Mouse (Mus musculus) neutrophil, adult 5-6 weeks (primary cell): ENCODE data around the gene Zfp207. TPM values are rescaled to one million over a fixed set of nuclear protein-coding genes. Genes with fewer than 3 reads are reported as not detected.
A peak's percentile ranks its signal among the peaks of the same experiment; 100 is the strongest.
"Not testable (repeated sequence)": the region's sequence is repeated elsewhere in the genome, so short reads cannot be mapped to it uniquely, and the experiment has no call there.

ENCODE experiments used
- ATAC-seq: fragments of 151-379, 151-347 bp; 2 replicates; pipeline ENCODE4 v1.8.0; 2017; ENCODE audit warnings: mild to moderate bottlenecking, moderate TSS enrichment; ENCODE audit not compliant: insufficient number of reproducible peaks, poor library complexity, low FRiP score, severe bottlenecking; ENCODE audit errors: extremely low read depth
- total RNA-seq: library from RNA; stranded (forward); fragments of 200-1000 nt; gene quantifications from 2 replicates; pipeline ENCODE4 v1.2.3, GENCODE M21; 2017

The Zfp207 gene
- 257 and 303 TPM in 2 replicates for total RNA-seq

DNA sequence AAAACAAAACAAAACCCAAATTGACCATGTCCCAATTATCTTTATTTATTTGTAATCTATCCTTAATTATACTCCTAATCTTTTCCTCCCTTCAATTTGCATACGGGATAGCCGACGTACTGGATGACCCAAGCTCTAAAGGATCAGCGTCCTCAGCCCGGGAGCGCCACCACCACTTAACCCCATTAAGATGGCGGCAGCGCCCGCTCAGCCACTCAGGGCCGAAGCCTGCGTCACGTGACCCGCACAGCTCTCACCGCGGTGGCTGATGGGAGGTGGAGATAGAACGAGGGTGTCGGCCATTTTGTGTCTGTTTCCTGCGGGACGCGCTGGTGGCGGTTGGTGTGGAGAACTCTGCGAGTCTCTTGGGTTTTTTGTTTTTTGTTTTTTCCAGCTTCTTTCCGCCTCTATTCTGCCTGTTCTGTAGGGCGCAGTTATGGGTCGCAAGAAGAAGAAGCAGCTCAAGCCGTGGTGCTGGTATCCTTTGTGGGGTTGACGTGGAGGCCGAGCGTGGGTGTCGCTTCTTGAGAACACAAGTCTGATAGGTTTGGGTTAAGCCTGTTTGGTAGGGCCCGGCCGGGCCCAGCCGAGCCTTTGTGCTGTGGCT, at the start of gene Zfp207:
Gene Zfp207, plus strand, starts transcription at position 261 of the 607 bp plus-strand sequence.
- peak; percentile 97 for ATAC-seq

DNA sequence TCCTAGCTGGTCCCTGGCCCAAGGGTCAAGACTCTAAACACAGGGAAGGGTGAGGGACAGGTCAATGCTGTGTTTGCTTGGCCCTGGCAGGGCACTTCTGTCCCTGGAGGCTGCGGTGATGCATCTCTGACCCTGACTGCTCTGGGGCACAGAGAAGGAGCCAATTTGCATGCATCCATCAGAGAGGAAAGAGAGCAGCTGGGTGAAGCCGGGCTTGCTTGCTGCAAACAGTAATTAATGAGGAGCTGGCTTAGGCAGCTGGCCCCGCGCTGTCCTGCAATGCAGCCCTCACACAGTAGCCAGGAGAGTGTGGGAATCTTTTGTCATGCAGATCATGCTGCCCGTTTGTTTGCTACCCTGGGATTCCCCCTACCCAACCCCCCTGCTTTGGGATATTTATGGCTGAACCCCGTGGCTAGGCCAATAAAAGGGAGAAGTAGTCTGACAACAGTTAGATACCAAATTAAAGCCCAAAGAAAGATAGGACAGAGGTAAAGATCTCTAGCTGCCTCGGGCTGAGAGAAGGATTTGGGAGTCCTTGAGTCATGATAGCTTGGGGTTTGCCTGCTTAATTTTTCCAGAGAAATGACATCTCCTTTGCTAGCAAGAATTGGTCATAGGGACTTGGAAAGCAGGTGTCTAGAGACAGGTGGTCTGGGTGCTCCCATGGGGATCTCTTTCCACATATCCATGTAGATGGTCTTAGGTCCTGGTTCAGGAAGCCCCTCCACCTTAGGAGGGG, 47.3 kb upstream of the Zfp207 start:
- ATAC-seq, result no peak

DNA sequence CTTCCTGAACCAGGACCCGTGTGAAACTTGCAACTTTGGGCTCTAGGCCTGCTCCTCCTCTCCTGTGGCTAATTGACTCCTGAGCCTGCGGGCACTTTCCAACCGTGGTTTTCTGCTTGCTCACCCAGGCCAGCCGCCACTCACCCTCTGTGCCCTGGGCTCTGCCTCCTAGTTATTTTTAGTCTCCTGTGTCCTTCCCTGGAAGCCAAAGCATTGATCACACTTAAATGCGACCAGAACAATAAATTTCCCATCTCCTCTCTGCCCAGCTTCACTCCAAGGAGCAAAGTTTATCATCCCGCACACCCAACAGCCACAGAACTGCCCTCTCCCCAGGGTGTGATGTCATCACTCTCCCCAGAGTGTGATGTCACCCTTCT, 46.7 kb upstream of the Zfp207 start:
- ATAC-seq, result no peak

- no peak for ATAC-seq
Observed at GRCm38 (mm10) chr11:80342482-80342881, 40.6 kb upstream of the Zfp207 start.

DNA sequence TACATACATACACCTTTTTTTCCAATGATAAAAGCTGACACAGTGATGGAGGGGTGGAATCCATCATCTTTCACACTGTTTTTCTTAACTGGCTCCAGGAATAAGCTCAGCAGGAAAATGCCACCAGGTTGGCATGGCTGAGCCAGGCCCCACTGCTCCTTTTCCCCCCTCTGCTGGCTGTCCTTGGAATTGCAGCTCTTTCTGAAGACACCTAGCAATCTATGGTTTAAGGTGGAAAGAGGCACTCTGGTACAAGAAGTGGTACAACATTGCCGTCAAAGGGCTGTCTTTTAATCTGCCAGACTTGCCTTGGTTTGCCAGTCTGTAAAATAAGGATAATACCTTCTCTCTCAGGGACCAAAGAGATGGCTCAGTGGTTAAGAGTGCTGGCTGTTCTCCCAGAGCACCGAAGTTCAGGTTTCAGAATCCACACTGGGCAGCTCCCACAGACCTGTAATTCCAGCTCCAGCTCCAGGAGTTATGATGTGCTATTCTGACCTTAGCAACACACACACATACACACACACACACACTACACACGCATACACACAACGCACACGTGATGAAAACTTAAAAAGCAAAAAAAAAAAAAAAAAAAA, 31.1 kb upstream of the Zfp207 start:
- ATAC-seq, result peak; percentile 67; the same call in 1 of the 2 replicates

DNA sequence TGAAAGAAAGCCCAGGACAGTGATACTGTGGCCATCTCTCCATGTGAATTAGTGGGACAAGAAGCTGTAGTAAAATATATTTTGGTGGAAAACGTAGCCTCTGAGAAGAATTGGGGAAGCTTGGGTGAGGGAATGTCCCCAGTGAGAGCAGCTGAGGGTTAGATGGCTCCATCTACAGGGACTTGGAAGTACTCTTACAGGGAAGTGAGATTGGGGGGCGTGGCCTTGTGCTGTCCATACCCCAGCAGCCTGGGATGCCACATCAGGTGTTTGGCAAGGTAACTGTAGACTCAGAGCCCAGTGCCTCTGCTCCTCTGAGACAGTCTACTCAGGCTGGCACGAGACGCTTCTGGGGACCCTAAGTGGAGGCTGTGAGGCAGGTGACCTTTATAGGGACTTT, 28.2 kb upstream of the Zfp207 start:
- no peak for ATAC-seq

DNA sequence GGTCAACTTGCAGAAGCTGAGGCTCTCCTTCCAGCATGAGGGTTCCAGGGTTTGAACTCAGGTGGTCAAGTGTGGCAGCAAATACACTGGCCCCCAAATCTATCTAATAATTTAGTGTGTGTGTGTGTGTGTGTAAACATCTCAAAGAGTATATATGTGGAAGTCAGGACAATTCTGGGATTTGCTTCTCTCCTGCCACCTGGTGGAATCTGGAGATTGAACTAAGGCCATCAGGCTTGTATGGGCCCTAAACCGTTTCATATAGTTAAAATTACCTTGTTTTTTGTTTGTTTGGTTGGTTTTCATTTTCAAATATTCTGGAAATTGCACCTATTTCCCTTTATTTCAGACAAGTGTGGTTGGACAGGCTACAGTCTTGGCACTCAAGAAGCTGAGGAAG, 14.1 kb upstream of the Zfp207 start:
- no peak for ATAC-seq

DNA sequence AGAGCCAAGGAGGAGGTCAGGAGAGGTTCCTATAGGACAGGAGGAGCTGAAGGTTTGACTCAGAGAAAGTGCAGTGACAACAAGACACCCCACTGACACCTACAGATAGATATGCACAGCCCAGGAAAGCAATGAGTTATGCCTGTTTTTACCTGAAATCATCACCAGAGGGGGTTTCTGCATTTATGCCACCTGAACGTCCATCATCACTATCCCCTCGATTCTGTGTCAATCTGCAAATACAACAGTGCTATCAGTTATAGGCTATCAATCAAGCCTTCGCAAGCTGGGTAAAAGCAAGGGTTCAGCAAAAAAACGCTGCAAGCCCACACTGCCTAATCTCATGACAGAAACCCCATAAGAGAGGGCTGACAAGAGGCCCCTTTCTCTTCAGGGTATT, 6.4 kb upstream of the Zfp207 start:
- ATAC-seq, result no peak

DNA sequence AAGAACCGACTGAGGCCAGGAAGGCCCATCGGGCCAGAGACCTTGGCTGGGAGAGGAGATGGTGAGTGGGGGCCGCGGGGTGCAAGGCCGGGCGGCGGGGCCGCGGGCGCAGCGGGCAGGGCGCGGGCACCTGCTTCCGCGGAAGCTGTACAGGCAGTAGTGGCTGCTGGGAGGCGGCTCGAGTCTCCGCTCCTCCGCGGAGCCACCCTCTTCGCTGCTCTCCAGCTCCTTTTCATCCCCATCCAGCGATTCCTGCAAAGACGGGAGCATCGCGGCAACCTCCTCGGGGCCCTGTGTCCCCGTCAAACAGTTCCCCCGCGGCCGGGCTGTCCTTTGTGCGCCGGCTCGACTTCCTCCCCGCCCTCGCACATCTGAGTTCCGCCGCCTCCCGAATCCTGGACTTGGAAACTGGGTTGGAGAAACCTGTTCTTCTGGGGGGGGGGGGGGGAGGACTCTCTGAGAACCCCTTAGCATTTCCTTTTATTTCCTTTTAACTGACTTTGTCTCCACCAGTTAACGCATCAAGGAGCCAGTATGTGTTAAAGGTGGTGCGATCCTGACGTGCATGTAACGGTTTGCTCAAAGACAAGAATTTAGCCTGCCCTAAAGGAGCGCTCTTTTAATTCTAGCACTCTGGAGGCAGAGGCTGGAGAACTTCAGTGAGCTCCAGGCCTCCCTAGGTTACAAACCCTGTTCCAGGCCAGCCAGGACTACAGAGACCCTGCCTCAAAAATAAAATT, 5.2 kb upstream of the Zfp207 start, which contains the start of gene 5730455P16Rik:
Gene 5730455P16Rik, minus strand, starts transcription at position 323 of the 740 bp plus-strand sequence.
- ATAC-seq, result peak; percentile 80

- not testable (repeated sequence) for ATAC-seq
Observed at GRCm38 (mm10) chr11:80378452-80379068, 4.5 kb upstream of the Zfp207 start.

- not testable (repeated sequence) for ATAC-seq
Observed at GRCm38 (mm10) chr11:80379184-80379583, 3.9 kb upstream of the Zfp207 start.

DNA sequence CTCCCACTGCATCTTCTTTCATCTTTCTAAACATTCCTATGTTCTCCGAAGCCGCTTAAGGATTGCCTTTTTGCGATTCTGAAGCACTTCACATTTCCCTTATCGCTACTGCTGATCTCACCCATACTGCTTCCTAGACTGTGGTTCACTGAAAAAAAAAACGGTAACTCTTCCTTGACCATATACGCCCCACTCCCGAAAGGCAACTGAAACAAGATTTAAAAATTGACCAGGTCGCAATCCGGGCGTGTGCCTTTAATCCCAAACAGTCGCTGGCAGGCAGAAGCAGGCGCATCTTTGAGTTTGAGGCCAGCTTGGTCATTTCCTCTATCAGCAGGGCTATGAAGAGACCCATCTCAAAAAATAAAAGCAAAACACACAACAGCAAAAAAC, 457 bp upstream of the Zfp207 start:
- ATAC-seq, result no peak

DNA sequence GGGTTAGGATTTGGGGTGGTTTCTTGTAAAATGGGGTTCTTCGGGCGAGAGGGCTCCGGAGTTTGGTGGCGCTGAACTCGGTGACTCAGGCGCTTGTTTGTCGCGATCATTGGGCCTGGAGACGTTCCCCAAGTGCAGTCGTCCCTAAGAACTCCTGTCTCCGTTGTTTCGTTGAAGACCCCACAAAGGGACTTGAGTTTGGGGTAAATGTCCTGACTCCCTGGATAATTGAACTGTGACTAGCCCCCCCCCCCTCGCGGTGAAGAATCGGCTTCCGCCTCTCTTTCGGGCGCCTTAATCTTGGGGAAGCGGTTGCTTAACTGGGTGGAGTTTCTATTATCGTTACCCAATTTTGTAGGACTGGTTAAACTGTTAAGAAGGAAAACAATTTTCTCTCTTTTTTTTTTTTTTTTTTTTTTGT, 557 bp downstream of the Zfp207 start:
- ATAC-seq, result no peak

- ATAC-seq, result no peak
Observed at GRCm38 (mm10) chr11:80384461-80384860, 1.4 kb downstream of the Zfp207 start.

- ATAC-seq, result no peak
Observed at GRCm38 (mm10) chr11:80385055-80385454, 2.0 kb downstream of the Zfp207 start.

- ATAC-seq, result no peak
Observed at GRCm38 (mm10) chr11:80386790-80387189, 3.7 kb downstream of the Zfp207 start.

DNA sequence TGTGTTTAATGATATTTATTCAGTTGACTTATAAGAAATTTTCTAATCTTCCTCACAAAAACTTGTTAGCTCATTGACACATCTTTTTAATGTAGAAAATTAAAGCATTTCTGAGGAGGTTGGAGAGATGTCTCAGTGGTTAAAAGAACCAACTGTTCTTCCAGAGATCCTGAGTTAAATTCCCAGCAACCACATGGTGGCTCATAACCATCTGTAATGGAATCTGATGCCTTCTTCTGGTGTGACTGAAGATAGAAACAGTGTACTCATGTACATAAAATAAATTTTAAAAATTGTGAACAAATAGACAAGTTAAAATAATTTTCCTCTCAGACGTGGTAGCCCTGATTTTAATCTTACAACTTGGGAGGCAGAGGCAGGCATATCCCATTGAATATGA, 6.8 kb downstream of the Zfp207 start:
- ATAC-seq, result no peak

- no peak for ATAC-seq
Observed at GRCm38 (mm10) chr11:80391407-80392120, 8.5 kb downstream of the Zfp207 start.
